Mouse (Mus musculus): ENCODE measurements around the gene Xpo5. TPM values are rescaled to one million over a fixed set of nuclear protein-coding genes. Genes with fewer than 3 reads are reported as not detected.
A peak's percentile ranks its signal among the peaks of the same experiment; 100 is the strongest.

Gene Xpo5
- polyA plus RNA-seq, 1 experiment from 2014 or later = 48.3 TPM

GRCm38 (mm10) chr17:46269771-46270534, 67.4 kb downstream of the Xpo5 start:
- H3K27me3 ChIP-seq = no peaks in the 10 kb centered on the region
- ChIA-PET CTCF (interaction anchor here (0.8 to 1.8 kb wide), 4 partner anchors 10 to 32 kb away, joined by 3 to 6 read pairs (median 4); partner anchors contain the start of gene Dlk2), POLR2A (interaction anchor here (0.6 to 1.0 kb wide), 4 partner anchors 12 to 63 kb away, joined by 3 to 4 read pairs (median 3); no protein-coding TSS in a partner anchor)
- no peak for DNase-seq (ENCODE audit: low read depth, low spot score)
- no peak for ATAC-seq
- TF ChIP-seq CTCF (IDR thresholded peaks at IDR 0.05) = no peak
- in situ Hi-C loops (cut with MboI; ENCODE audit: low pct_unique_long_range_greater_than_20kb) = loop anchor here (5.0 kb wide), 1 partner anchor 122 kb away; no protein-coding TSS in a partner anchor

DNA sequence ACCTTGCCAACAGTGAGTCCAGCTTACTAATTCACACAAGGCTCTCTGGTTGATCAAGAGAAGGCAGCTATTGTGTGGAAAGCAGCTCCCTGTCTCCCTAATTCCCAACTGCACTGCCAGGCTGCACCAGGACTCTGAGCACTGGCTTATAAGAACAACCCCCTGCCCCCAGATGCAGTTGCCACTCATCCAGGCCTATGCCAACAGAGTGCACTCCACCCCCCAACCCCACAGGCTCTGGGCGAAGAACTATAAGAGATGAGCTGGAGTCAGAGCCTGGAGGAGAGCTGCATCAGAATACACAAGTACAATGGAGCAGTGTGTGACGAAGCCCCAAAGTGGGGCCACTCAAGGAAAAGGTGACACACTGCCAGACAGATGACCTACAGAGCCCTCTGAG, 69.5 kb downstream of the Xpo5 start:
- DNase-seq (ENCODE audit: low read depth, low spot score) (no peak), ATAC-seq (no peak)
- ChIA-PET CTCF (interaction anchor here (0.8 kb wide), 1 partner anchor 14 kb away, joined by 3 read pairs; no protein-coding TSS in a partner anchor), POLR2A (no interaction called here)
- in situ Hi-C loops (cut with MboI; ENCODE audit: low pct_unique_long_range_greater_than_20kb) = no loop called here
- no peaks in the 10 kb centered on the region for H3K27me3 ChIP-seq
- TF ChIP-seq CTCF (IDR thresholded peaks at IDR 0.05) = no peak

DNA sequence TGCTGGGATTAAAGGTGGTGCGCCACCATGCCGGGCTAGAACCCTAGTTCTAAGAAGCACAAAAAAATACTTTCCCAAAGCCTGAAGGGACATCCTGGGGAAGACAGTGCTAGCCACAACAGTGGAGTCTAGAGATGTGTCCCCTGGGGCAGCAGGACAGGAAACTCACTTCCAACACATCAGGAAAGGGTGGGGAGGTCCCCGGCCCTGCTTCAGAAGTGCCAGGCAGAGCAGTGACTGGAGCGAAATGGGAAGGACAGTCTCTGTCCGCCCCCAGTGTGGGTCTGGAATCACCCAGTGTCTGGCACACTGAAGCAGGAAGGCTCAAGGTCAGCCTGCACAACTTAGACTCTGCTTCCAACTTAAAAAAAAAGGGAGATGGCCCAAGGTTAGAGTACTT, 70.1 kb downstream of the Xpo5 start:
- no peak for TF ChIP-seq CTCF (IDR thresholded peaks at IDR 0.05)
- in situ Hi-C loops (cut with MboI; ENCODE audit: low pct_unique_long_range_greater_than_20kb) = no loop called here
- ATAC-seq (no peak), DNase-seq (ENCODE audit: low read depth, low spot score) (no peak)
- CTCF ChIA-PET = interaction anchor here (1.0 kb wide), 1 partner anchor 11 kb away, joined by 3 read pairs; no protein-coding TSS in a partner anchor
- POLR2A ChIA-PET = interaction anchor here (1.2 kb wide), 1 partner anchor 9 kb away, joined by 4 read pairs; no protein-coding TSS in a partner anchor
- H3K27me3 ChIP-seq = no peaks in the 10 kb centered on the region

DNA sequence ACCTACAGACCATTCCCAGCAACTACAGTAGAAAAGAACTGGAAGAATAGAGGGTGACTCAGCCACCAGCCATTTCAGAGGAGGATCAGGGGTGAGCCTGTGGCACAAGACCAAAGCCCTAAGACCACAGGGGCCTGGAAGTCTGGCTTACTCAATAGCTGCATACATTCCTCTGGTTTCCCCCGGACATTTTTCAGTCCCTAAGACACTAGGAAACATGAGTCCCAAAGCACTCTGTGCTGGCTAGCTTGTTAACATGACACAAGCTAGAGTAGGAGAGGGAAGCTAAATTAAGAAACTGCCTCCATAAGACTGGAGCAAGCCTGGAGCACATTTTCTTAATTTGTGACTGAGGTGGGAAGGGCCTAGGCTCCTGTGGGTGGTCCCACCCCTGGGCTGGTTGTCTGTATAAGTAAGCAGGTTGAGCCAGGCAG, 71.2 kb downstream of the Xpo5 start:
- ChIA-PET POLR2A (interaction anchor here (1.2 kb wide), 2 partner anchors 8 to 11 kb away, joined by 3 to 4 read pairs; no protein-coding TSS in a partner anchor), CTCF (interaction anchor here (0.9 to 2.4 kb wide), 2 partner anchors 21 to 25 kb away, joined by 3 to 5 read pairs; partner anchors contain the start of gene Lrrc73)
- no peaks in the 10 kb centered on the region for H3K27me3 ChIP-seq
- in situ Hi-C loops (cut with MboI; ENCODE audit: low pct_unique_long_range_greater_than_20kb) = no loop called here
- TF ChIP-seq CTCF (IDR thresholded peaks at IDR 0.05) = no peak
- ATAC-seq (peak; percentile 76), DNase-seq (ENCODE audit: low read depth, low spot score) (peak; percentile 94)

- POLR2A ChIA-PET = interaction anchor here (1.2 kb wide), 1 partner anchor 11 kb away, joined by 3 read pairs; no protein-coding TSS in a partner anchor
- in situ Hi-C loops (cut with MboI; ENCODE audit: low pct_unique_long_range_greater_than_20kb) = no loop called here
- CTCF ChIA-PET = interaction anchor here (0.9 to 2.4 kb wide), 2 partner anchors 22 to 25 kb away, joined by 3 to 5 read pairs; partner anchors contain the start of gene Lrrc73
- TF ChIP-seq CTCF (IDR thresholded peaks at IDR 0.05) = no peak
- ATAC-seq = no peak
- no peaks in the 10 kb centered on the region for H3K27me3 ChIP-seq
- no peak for DNase-seq (ENCODE audit: low read depth, low spot score)
These were observed 71.9 kb downstream of the Xpo5 start for GRCm38 (mm10) chr17:46274465-46274864.

DNA sequence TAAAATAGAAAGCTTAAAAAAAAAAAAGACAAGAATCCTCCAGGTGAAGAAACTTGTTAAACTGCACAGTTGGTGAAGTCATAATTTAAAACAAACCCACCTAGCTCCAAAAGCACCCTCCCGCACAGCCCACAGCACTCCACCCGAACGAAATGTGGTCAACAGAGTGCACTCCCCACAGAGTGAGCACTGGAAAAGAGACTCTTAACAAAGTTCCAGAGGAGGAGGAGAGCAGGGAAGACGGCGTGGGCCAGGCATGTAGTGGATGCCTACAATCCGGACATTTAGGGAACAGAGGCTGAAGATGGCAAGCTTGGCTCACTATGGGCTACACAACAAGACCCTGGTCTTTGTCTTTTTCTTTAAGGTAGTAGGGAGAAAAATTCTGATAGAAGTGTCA, 72.5 kb downstream of the Xpo5 start:
- CTCF ChIA-PET = interaction anchor here (2.4 kb wide), 1 partner anchor 23 kb away, joined by 5 read pairs; the partner anchor contains the start of gene Lrrc73
- no peak for ATAC-seq
- POLR2A ChIA-PET = no interaction called here
- no peak for TF ChIP-seq CTCF (IDR thresholded peaks at IDR 0.05)
- no peak for DNase-seq (ENCODE audit: low read depth, low spot score)
- H3K27me3 ChIP-seq = no peaks in the 10 kb centered on the region
- in situ Hi-C loops (cut with MboI; ENCODE audit: low pct_unique_long_range_greater_than_20kb) = no loop called here

GRCm38 (mm10) chr17:46275506-46275905, 72.9 kb downstream of the Xpo5 start:
- TF ChIP-seq CTCF (IDR thresholded peaks at IDR 0.05) = no peak
- in situ Hi-C loops (cut with MboI; ENCODE audit: low pct_unique_long_range_greater_than_20kb) = no loop called here
- ChIA-PET POLR2A (no interaction called here), CTCF (interaction anchor here (1.5 to 2.4 kb wide), 2 partner anchors 23 to 25 kb away, joined by 3 to 5 read pairs; partner anchors contain the start of gene Lrrc73)
- no peak for DNase-seq (ENCODE audit: low read depth, low spot score)
- no peaks in the 10 kb centered on the region for H3K27me3 ChIP-seq
- ATAC-seq = no peak

GRCm38 (mm10) chr17:46277586-46277985, 75.0 kb downstream of the Xpo5 start:
- H3K27me3 ChIP-seq = no peaks in the 10 kb centered on the region
- POLR2A ChIA-PET = interaction anchor here (1.3 kb wide), 1 partner anchor 34 kb away, joined by 13 read pairs; no protein-coding TSS in a partner anchor
- in situ Hi-C loops (cut with MboI; ENCODE audit: low pct_unique_long_range_greater_than_20kb) = no loop called here

DNA sequence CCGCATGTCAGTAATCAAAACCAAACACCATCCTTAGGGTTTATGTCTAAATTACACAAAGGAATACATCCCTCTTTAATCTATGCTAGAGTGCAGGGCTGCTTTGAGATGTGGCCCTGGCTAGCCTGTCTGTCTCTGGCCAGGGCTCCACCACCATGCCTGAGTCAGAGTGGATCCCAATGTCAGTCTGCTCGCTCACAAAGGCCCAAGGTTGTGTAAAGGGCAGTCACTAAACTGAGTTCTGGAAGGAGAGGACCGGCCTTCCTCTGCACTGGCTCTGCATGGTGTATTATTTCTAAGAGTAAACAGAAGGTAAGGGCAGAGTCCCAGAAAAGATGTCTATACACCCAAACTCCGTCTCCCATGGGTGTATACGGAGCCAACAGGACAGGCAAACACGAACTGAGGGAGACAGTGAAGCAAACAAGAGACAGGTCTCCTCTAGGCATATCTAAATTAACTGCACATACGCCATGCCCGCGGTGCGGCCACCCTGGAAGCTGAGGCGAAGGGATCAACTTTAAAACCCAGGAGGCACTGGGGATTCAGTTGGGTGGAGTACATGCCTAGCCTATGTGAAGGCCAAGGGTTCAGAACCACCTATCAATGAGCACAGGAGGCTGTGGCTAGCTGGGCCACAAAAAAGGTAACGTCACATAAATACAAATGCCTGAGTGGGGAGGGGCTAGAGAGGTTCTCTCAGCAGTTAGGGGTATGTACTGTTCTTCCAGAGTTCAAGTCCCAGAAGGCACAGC, 75.6 kb downstream of the Xpo5 start:
- no peak for TF ChIP-seq CTCF (IDR thresholded peaks at IDR 0.05)
- in situ Hi-C loops (cut with MboI; ENCODE audit: low pct_unique_long_range_greater_than_20kb) = no loop called here
- no peak for DNase-seq (ENCODE audit: low read depth, low spot score)
- no peaks in the 10 kb centered on the region for H3K27me3 ChIP-seq
- POLR2A ChIA-PET = no interaction called here
- CTCF ChIA-PET = no interaction called here
- no peak for ATAC-seq

More at GRCm38 (mm10) chr17:46277586-46277985, 75.0 kb downstream of the Xpo5 start:
- ATAC-seq (peak; percentile 27), DNase-seq (ENCODE audit: low read depth, low spot score) (no peak)
- CTCF ChIA-PET = interaction anchor here (0.7 to 1.0 kb wide), 2 partner anchors 12 to 50 kb away, joined by 3 read pairs; partner anchors contain the start of gene Abcc10
- no peak for TF ChIP-seq CTCF (IDR thresholded peaks at IDR 0.05)

DNA sequence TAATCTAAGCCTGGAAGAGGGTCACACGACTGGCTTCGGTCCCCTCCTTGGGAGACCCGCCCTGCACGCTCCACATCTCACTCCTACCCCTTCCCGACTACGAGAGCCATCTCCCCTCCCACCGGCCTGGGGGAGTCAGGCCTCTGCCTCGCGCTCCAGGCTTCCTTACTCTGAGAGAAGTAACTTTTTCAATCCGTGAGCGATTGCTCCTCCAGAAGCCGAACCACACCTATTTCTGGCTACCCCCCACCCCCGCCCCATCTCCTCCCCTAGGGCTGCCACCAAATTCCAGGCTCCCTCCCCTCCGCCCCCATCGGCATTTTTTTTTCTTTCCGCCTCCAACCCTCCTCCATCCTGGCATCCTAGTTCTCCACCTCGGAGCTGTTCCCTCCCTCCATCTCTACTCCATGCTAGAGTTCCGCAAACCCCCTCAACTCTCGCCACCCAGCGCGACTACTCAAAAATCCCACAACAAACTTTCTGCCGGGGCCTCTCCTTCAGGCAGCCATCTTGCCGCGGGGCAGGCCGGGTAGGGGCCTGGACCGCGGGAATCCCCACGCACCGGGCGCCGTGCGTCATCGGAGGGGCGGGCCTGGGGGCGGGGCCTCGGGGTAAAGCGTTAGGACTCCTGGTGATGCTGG, 80.0 kb downstream of the Xpo5 start, which contains the start of gene Tjap1:
Gene Tjap1, minus strand, starts transcription at position 544 of the 641 bp plus-strand sequence.
- in situ Hi-C loops (cut with MboI; ENCODE audit: low pct_unique_long_range_greater_than_20kb) = no loop called here
- DNase-seq (ENCODE audit: low read depth, low spot score) (no peak), ATAC-seq (peak; percentile 63)
- POLR2A ChIA-PET = interaction anchor here (0.7 to 2.2 kb wide), 6 partner anchors 9 to 459 kb away, joined by 3 to 16 read pairs (median 4); no protein-coding TSS in a partner anchor
- CTCF ChIA-PET = no interaction called here
- no peak for TF ChIP-seq CTCF (IDR thresholded peaks at IDR 0.05)
- no peaks in the 10 kb centered on the region for H3K27me3 ChIP-seq

Measured in Patski (cell line).